Mouse (Mus musculus) testis, adult 2 months (tissue): ENCODE measurements around the gene B2m.

Experiments
- CTCF ChIP-seq: fragments of 200-500 bp; IDR thresholded peaks from 2 replicates; pipeline ENCODE4 v1.5.1; 2012; ENCODE audit warnings: low read depth, mild to moderate bottlenecking, inconsistent platforms, low read length, moderate library complexity; ENCODE audit not compliant: control insufficient read depth, insufficient read depth, insufficient replicate concordance
- POLR2A ChIP-seq: fragments of 200-500 bp; IDR thresholded peaks from 2 replicates; pipeline ENCODE4 v1.6.1; 2012; ENCODE audit warnings: low read depth, mild to moderate bottlenecking, inconsistent platforms, low read length, moderate library complexity; ENCODE audit not compliant: control insufficient read depth

- TF ChIP-seq POLR2A (peak; percentile 96), CTCF (no peak)
Observed at GRCm38 (mm10) chr2:122117961-122118958, 29.2 kb upstream of the B2m start, which contains the start of gene Spg11.
